Mouse (Mus musculus) heart, adult 2 months (tissue): ENCODE measurements at regions not wholly inside any gene's neighbourhood (a gene's known extent, or its start where the extent isn't known, plus 50 kb on each side); places are given as distances from the start of the nearest gene placed in this dataset.

Experiments used
- DNase-seq, 2 experiments: peaks; one replicate each; pipeline ENCODE4 v3.0.0; 2021
- H3K27ac ChIP-seq: fragments of 200-600 bp; 2 replicates; pipeline ENCODE4 v1.8.1; 2022
- H3K27me3 ChIP-seq: fragments of 200-500 bp; 2 replicates; pipeline ENCODE4 v1.6.1; 2012; ENCODE audit warnings: mild to moderate bottlenecking, low read length, inconsistent platforms, mixed read lengths; ENCODE audit not compliant: control insufficient read depth, insufficient read depth
- H3K36me3 ChIP-seq: fragments of 200-500 bp; 2 replicates; pipeline ENCODE4 v1.6.1; 2012; ENCODE audit warnings: low read length, inconsistent platforms; ENCODE audit not compliant: control insufficient read depth, insufficient read depth
- H3K4me1 ChIP-seq: fragments of 200-500 bp; 2 replicates; pipeline ENCODE4 v1.6.1; 2011; ENCODE audit warnings: low read length; ENCODE audit not compliant: control insufficient read depth, insufficient read depth
- H3K4me3 ChIP-seq: fragments of 200-600 bp; 2 replicates; pipeline ENCODE4 v1.8.1; 2022
- H3K79me2 ChIP-seq: fragments of 200-500 bp; replicated peaks from 2 replicates; pipeline ENCODE4 v1.6.1; 2012; ENCODE audit warnings: mild to moderate bottlenecking, inconsistent platforms, low read length, moderate library complexity, mixed read lengths; ENCODE audit not compliant: control insufficient read depth, insufficient read depth
- H3K9ac ChIP-seq: fragments of 200-500 bp; 2 replicates; pipeline ENCODE4 v1.6.1; 2012; ENCODE audit warnings: low read depth, mild to moderate bottlenecking, control low read depth, inconsistent platforms, low read length, mixed read lengths
- CTCF ChIP-seq: fragments of 200-600 bp; IDR thresholded peaks from 2 replicates; pipeline ENCODE4 v1.8.1; 2022; ENCODE audit warnings: antibody characterized with exemption, mild to moderate bottlenecking, moderate library complexity
- EP300 ChIP-seq: fragments of 200-500 bp; IDR thresholded peaks from 2 replicates; pipeline ENCODE4 v1.6.1; 2011; ENCODE audit warnings: low read depth, low read length, control low read depth; ENCODE audit not compliant: insufficient read depth
- POLR2A ChIP-seq: fragments of 200-500 bp; IDR thresholded peaks from 2 replicates; pipeline ENCODE4 v1.6.1; 2011; ENCODE audit warnings: mild to moderate bottlenecking, low read depth, low read length, control low read depth; ENCODE audit not compliant: insufficient read depth
- WGBS: fragments of 180-500 bp; shearing (Covaris S2); methylation state at CpG from one replicate; pipeline ENCODE4 v1.1.7; 2018; 5-methylcytosine and 5-hydroxymethylcytosine counted together
- intact Hi-C: fragments of 180-260 bp; cut with DNase I; formaldehyde crosslinking; loops from one replicate; pipeline ENCODE4 v1.15.1; 2025

- H3K4me1 ChIP-seq: no peaks in the 10 kb centered on the region
- TF ChIP-seq POLR2A (no peak), EP300 (no peak)
- no peak for DNase-seq
- intact Hi-C loops: no loop called here
- no peak overlapping the region for H3K4me3 ChIP-seq
- WGBS: 76% methylated on average over 1 of the region's 1 CpGs
- no peaks in the 10 kb centered on the region for H3K36me3 ChIP-seq
- H3K79me2 ChIP-seq: no peaks in the 10 kb centered on the region
- H3K9ac ChIP-seq: no peak overlapping the region
- H3K27me3 ChIP-seq: no peaks in the 10 kb centered on the region
- no peak overlapping the region for H3K27ac ChIP-seq
Measured at GRCm38 (mm10) chr14:102491205-102491604, 491.2 kb downstream of the Kctd12 start.

GRCm38 (mm10) chr14:102477162-102477561 is 505.3 kb downstream of the Kctd12 start:
- Histone ChIP-seq H3K27ac (no peak overlapping the region), H3K79me2 (no peaks in the 10 kb centered on the region), H3K36me3 (no peaks in the 10 kb centered on the region), H3K4me3 (no peak overlapping the region), H3K27me3 (no peaks in the 10 kb centered on the region), H3K4me1 (no peaks in the 10 kb centered on the region), H3K9ac (no peak overlapping the region)
- TF ChIP-seq EP300: no peak
- TF ChIP-seq CTCF: no peak
- no peak for TF ChIP-seq POLR2A
- 79% methylated on average over 2 of the region's 2 CpGs for WGBS
- intact Hi-C loops: no loop called here
- no peak for DNase-seq

- H3K27ac ChIP-seq: no peak overlapping the region
- no peak overlapping the region for H3K4me3 ChIP-seq
- DNase-seq: no peak
- H3K4me1 ChIP-seq: no peaks in the 10 kb centered on the region
- H3K27me3 ChIP-seq: no peaks in the 10 kb centered on the region
- TF ChIP-seq POLR2A (no peak), CTCF (no peak), EP300 (no peak)
- H3K79me2 ChIP-seq: no peaks in the 10 kb centered on the region
- 59% methylated on average over 4 of the region's 4 CpGs for WGBS
- no peaks in the 10 kb centered on the region for H3K36me3 ChIP-seq
- intact Hi-C loops: no loop called here
- no peak overlapping the region for H3K9ac ChIP-seq
Measured at GRCm38 (mm10) chr14:102469326-102469725, 513.1 kb downstream of the Kctd12 start.

- Histone ChIP-seq H3K9ac (no peak overlapping the region), H3K4me3 (no peak overlapping the region), H3K36me3 (no peaks in the 10 kb centered on the region), H3K4me1 (no peaks in the 10 kb centered on the region), H3K27ac (no peak overlapping the region), H3K27me3 (no peaks in the 10 kb centered on the region), H3K79me2 (no peaks in the 10 kb centered on the region)
- no peak for TF ChIP-seq CTCF
- no peak for TF ChIP-seq POLR2A
- TF ChIP-seq EP300: no peak
- 84% methylated on average over 1 of the region's 1 CpGs for WGBS
- intact Hi-C loops: no loop called here
- DNase-seq: no peak
Measured at GRCm38 (mm10) chr14:102461001-102461400, 521.4 kb downstream of the Kctd12 start.

GRCm38 (mm10) chr14:102439738-102440137 is 542.7 kb downstream of the Kctd12 start:
- TF ChIP-seq CTCF (no peak), EP300 (no peak), POLR2A (no peak)
- no peaks in the 10 kb centered on the region for H3K79me2 ChIP-seq
- H3K4me3 ChIP-seq: no peak overlapping the region
- H3K36me3 ChIP-seq: no peaks in the 10 kb centered on the region
- intact Hi-C loops: no loop called here
- no peak overlapping the region for H3K9ac ChIP-seq
- no peaks in the 10 kb centered on the region for H3K27me3 ChIP-seq
- 80% methylated on average over 2 of the region's 2 CpGs for WGBS
- no peak for DNase-seq
- H3K4me1 ChIP-seq: no peaks in the 10 kb centered on the region
- no peak overlapping the region for H3K27ac ChIP-seq

GRCm38 (mm10) chr14:102403397-102404115 is 578.9 kb downstream of the Kctd12 start:
- H3K79me2 ChIP-seq: no peaks in the 10 kb centered on the region
- no peak overlapping the region for H3K4me3 ChIP-seq
- intact Hi-C loops: no loop called here
- DNase-seq: no peak
- WGBS: 61% methylated on average over 4 of the region's 4 CpGs
- H3K9ac ChIP-seq: no peak overlapping the region
- no peaks in the 10 kb centered on the region for H3K36me3 ChIP-seq
- no peak for TF ChIP-seq EP300
- TF ChIP-seq POLR2A: no peak
- TF ChIP-seq CTCF: no peak
- no peaks in the 10 kb centered on the region for H3K4me1 ChIP-seq
- H3K27me3 ChIP-seq: no peaks in the 10 kb centered on the region
- H3K27ac ChIP-seq: no peak overlapping the region
